Mouse (Mus musculus) heart, embryonic 12.5 days (tissue): Measurements from ENCODE around the gene Ctxn1. TPM values are rescaled to one million over a fixed set of nuclear protein-coding genes. Genes with fewer than 3 reads are reported as not detected.

Experiments used
- ATAC-seq: fragments of 200-750 bp; cut with Nextera tagmentation; 2 replicates; pipeline ENCODE4 v1.8.0; 2017; ENCODE audit warnings: moderate TSS enrichment, moderate library complexity; ENCODE audit not compliant: insufficient number of reproducible peaks, low FRiP score
- H3K27ac ChIP-seq: fragments of 300-500 bp; sonication (generic); 2 replicates; pipeline ENCODE4 v1.5.1; 2016; ENCODE audit warnings: mild to moderate bottlenecking, moderate library complexity; ENCODE audit not compliant: poor library complexity, severe bottlenecking
- H3K27me3 ChIP-seq: fragments of 300-500 bp; sonication (generic); replicated peaks from 2 replicates; pipeline ENCODE4 v1.6.1; 2016; ENCODE audit warnings: mild to moderate bottlenecking, moderate library complexity
- H3K36me3 ChIP-seq: fragments of 300-500 bp; sonication (generic); 2 replicates; pipeline ENCODE4 v1.6.1; 2016; ENCODE audit warnings: mild to moderate bottlenecking, moderate library complexity
- H3K4me1 ChIP-seq: fragments of 300-500 bp; sonication (generic); replicated peaks from 2 replicates; pipeline ENCODE4 v1.6.1; 2016; ENCODE audit warnings: mild to moderate bottlenecking
- H3K4me2 ChIP-seq: fragments of 300-500 bp; sonication (generic); 2 replicates; pipeline ENCODE4 v1.6.1; 2016; ENCODE audit warnings: mild to moderate bottlenecking, moderate library complexity
- H3K4me3 ChIP-seq: fragments of 300-500 bp; sonication (generic); 2 replicates; pipeline ENCODE4 v1.5.1; 2016; ENCODE audit warnings: mild to moderate bottlenecking
- H3K9ac ChIP-seq: fragments of 300-500 bp; sonication (generic); 2 replicates; pipeline ENCODE4 v1.6.1; 2016; ENCODE audit warnings: mild to moderate bottlenecking, moderate library complexity
- H3K9me3 ChIP-seq: fragments of 300-500 bp; sonication (generic); replicated peaks from 2 replicates; pipeline ENCODE4 v1.6.1; 2016; ENCODE audit warnings: mild to moderate bottlenecking, moderate library complexity
- WGBS: fragments of 180-500 bp; shearing (Covaris S2); methylation state at CpG from one replicate; pipeline ENCODE4 v1.1.7; 2016; 5-methylcytosine and 5-hydroxymethylcytosine counted together
- polyA plus RNA-seq: library from polyadenylated mRNA; unstranded; fragments of >200 nt; fragmentation: Nextera tagmentation; extraction: Ambion mirVana; gene quantifications from 2 replicates; pipeline ENCODE4 v1.2.1, GENCODE M21; 2016

The Ctxn1 gene
- polyA plus RNA-seq, 1 experiment from 2014 or later: 36.2 TPM

DNA sequence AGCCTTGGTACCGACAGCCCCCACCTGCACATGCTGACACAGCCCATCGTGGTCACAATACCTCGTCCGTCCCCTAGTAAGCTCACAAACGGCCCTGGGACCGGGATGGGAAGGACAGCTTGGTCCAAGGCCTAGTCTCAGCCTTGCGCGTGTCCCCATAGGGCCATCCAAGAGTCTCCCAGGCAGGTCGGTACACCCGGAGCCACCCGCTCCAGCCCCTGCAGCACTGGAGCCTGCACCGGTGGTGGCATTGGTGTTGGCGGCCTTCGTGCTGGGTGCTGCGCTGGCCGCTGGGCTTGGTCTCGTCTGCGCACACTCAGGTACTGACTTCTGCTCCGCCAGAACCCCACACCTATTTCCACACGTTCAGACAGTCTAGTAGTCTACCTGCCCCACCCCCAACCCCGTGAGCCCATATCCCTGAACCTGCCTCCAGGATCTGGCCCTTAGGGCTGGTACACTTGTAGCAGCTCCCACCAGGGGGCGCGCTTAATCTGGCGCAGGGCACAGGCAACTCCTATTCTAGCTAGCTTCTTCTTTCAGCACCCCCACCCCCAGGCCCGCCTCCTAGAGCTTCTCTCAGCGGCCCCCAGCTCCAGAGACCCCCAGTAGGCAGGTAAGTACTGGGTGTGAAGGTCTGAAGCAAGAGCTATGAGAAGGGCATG, 8.6 kb downstream of the Ctxn1 start:
- Histone ChIP-seq H3K9ac (0 out of 2 replicates have a peak overlapping the region, but pooled peaks have one; percentile 47), H3K9me3 (no peaks in the 10 kb centered on the region), H3K4me1 (peaks cover 39% of the 10 kb centered on the region), H3K27ac (no peak overlapping the region), H3K36me3 (peaks cover 42% of the 10 kb centered on the region), H3K4me2 (0 out of 2 replicates have a peak overlapping the region, but pooled peaks have one; percentile 4), H3K4me3 (no peak overlapping the region), H3K27me3 (no peaks in the 10 kb centered on the region)
- 31% methylated on average over 26 of the region's 26 CpGs for WGBS
- ATAC-seq: peak; percentile 23; the same call in 1 of the 2 replicates

DNA sequence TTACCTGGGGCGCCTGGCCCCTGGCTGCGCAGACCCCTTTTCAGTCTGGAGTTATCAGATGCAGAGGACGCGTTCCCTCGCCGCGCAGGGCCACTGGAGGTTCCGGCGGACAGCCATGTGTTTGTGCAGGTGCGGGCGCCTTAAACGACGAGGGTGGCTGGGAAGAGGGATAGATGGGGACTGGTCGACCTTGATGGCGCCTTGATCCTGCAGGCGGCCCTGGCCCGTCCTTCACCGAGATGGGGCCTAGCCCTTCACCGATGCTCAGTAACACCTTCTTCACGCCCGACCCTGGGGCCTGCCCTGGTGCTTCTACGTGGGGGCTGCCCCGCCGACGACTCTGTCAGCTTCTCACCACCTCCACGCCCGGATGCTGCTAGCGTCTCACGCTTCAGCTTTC, 9.9 kb downstream of the Ctxn1 start:
- H3K27me3 ChIP-seq: no peaks in the 10 kb centered on the region
- 5% methylated on average over 29 of the region's 29 CpGs for WGBS
- H3K4me1 ChIP-seq: peaks cover 38% of the 10 kb centered on the region
- H3K9ac ChIP-seq: peak overlapping the region; percentile 55; the same call in 1 of the 2 replicates
- H3K36me3 ChIP-seq: peaks cover 42% of the 10 kb centered on the region
- H3K9me3 ChIP-seq: no peaks in the 10 kb centered on the region
- H3K4me2 ChIP-seq: peak overlapping the region; percentile 52
- no peak for ATAC-seq
- peak overlapping the region; percentile 15; the same call in 1 of the 2 replicates for H3K4me3 ChIP-seq
- peak overlapping the region; percentile 27; the same call in 1 of the 2 replicates for H3K27ac ChIP-seq

DNA sequence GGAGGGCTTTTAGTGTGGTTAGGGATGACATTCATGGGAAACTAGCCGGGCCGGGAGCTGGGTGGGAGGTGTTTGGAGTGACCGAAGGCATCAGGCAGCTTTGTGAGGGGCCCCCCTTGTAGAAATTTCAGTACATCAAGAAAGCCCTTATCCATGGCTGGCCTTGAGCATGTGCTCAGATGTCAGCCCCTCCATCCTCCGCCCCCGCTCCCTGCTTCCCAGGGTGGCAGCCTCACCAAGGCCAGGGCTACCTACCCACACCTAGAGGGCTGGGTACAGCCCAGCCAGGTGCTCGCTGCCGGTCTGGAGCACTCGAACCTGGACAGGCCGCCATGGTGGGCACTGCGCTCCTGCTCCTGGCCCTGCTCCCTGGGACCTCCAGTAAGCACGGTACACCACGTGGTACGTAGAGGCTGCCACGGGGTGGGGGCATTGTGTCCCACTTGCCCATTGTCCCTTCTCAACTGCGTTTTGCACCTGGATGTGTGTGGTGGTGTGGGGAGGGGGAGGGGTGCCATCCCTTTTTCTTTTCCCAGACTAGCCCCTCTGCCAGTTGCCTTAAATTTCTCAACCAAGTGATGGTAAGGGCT, 11.0 kb downstream of the Ctxn1 start, which contains the start of gene Tgfbr3l:
Gene Tgfbr3l (plus strand): TSS at position 264 of the 590 bp plus-strand sequence.
- H3K27me3 ChIP-seq: no peaks in the 10 kb centered on the region
- H3K4me2 ChIP-seq: peak within 1 kb of the TSS; percentile 52
- H3K4me1 ChIP-seq: peaks cover 32% of the 10 kb centered on the region
- no peaks in the 10 kb centered on the region for H3K9me3 ChIP-seq
- no peak for ATAC-seq
- peak within 1 kb of the TSS; percentile 55; the same call in 1 of the 2 replicates for H3K9ac ChIP-seq
- H3K4me3 ChIP-seq: no peak within 1 kb of the TSS
- H3K27ac ChIP-seq: peak within 1 kb of the TSS; percentile 27; the same call in 1 of the 2 replicates
- 75% methylated on average over 15 of the region's 15 CpGs for WGBS
- peaks cover 54% of the 10 kb centered on the region for H3K36me3 ChIP-seq

DNA sequence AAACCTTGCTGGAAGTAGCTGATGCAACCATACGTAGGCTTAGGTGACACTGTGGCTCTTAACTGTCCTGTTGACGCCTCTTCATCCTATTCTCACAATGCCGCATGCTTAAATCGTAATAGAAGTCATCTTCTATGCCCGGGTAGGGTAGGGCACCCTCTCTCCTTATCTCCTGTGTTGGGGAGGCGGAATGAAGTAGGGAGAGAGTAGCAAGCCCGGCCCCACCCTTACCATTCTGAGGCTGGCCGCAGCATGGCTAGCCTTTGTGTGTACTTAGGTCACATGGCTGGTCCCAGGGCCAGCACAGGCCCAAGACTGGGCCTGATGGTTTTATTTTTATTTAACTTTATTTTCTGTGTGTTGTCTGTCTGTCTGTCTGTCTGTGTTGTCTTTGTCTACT, 11.8 kb downstream of the Ctxn1 start:
- no peak overlapping the region for H3K9ac ChIP-seq
- peaks cover 28% of the 10 kb centered on the region for H3K4me1 ChIP-seq
- no peak overlapping the region for H3K27ac ChIP-seq
- H3K36me3 ChIP-seq: peaks cover 61% of the 10 kb centered on the region
- 86% methylated on average over 8 of the region's 8 CpGs for WGBS
- no peak overlapping the region for H3K4me3 ChIP-seq
- H3K9me3 ChIP-seq: no peaks in the 10 kb centered on the region
- no peak for ATAC-seq
- H3K27me3 ChIP-seq: no peaks in the 10 kb centered on the region
- H3K4me2 ChIP-seq: no peak overlapping the region

DNA sequence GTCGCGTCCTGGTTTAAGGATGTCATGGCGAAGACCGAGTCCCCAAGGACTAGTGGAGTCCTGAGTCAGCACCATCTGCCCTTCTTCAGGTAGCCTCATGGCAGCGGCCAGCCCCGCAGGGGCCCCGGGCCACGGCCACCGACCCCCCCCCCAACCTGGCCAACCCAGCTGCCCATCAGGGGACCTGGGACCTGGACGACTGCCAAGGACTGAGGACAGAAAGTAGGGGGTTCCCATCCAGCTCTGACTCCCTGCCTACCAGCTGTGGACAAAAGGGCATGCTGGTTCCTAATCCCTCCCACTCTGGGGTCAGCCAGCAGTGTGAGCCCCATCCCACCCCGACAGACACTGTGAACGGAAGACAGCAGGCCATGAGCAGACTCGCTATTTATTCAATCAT, 13.3 kb downstream of the Ctxn1 start:
- H3K36me3 ChIP-seq: peaks cover 71% of the 10 kb centered on the region
- no peak overlapping the region for H3K4me3 ChIP-seq
- no peaks in the 10 kb centered on the region for H3K9me3 ChIP-seq
- H3K4me1 ChIP-seq: peaks cover 32% of the 10 kb centered on the region
- H3K9ac ChIP-seq: no peak overlapping the region
- H3K4me2 ChIP-seq: no peak overlapping the region
- H3K27me3 ChIP-seq: no peaks in the 10 kb centered on the region
- no peak overlapping the region for H3K27ac ChIP-seq
- WGBS: 82% methylated on average over 13 of the region's 13 CpGs
- ATAC-seq: no peak

DNA sequence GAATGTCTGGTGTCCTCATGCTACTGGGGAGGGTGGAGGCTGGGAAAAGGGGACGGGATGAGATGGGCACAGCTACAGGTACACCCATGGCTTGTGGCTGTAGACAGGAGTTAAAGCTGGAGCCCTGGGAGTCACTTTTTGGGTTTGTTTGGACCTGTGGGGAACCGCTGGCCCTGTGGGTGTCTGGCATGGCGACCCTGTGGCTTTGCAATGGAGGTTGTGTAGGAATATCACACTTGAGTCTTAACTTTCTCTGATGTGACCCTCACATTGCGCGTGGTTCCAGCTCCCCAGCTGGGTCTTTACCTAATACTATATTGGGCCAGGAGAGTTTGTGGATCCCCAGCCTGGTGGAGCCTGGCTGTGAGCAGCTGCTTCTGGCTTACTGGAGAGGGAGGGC, 14.0 kb downstream of the Ctxn1 start:
- 91% methylated on average over 5 of the region's 5 CpGs for WGBS
- Histone ChIP-seq H3K4me3 (no peak overlapping the region), H3K36me3 (peaks cover 76% of the 10 kb centered on the region), H3K4me2 (no peak overlapping the region), H3K27ac (no peak overlapping the region), H3K9me3 (no peaks in the 10 kb centered on the region), H3K9ac (no peak overlapping the region), H3K4me1 (peaks cover 32% of the 10 kb centered on the region), H3K27me3 (no peaks in the 10 kb centered on the region)
- ATAC-seq: no peak

DNA sequence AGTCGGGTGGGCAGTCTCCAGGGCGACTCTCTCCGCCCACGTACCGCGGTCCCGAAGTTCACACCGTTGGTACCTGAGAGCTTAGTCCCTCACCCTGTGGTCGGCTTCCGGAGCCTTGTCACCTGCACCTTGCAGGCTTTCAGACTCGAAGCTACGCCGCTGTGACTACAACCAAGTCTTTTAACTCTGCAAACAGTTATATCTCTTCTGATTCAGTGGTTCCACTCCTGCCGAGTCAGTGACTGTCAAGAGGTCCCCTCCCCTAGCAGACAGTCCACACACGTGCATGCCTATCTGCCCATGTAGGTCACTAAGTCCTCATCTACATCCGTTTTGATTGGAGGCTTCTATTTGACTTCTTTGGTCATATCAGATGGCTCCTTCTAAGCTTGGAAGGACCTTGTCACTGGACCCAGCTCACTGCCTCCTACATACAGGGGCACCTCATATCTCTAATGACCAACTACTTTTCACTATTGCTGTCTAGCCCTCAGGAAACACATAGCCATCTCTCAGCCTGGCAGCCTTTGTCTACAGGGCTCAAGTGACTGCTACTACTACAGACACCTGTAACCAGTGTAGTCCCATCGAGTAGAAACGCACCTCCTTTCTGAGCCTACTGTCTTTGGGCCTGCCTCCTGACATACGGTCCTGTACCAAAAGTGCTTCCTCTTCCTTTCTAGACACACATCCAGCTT, 19.7 kb downstream of the Ctxn1 start:
- no peak; the same call in 1 of the 2 replicates for ATAC-seq

DNA sequence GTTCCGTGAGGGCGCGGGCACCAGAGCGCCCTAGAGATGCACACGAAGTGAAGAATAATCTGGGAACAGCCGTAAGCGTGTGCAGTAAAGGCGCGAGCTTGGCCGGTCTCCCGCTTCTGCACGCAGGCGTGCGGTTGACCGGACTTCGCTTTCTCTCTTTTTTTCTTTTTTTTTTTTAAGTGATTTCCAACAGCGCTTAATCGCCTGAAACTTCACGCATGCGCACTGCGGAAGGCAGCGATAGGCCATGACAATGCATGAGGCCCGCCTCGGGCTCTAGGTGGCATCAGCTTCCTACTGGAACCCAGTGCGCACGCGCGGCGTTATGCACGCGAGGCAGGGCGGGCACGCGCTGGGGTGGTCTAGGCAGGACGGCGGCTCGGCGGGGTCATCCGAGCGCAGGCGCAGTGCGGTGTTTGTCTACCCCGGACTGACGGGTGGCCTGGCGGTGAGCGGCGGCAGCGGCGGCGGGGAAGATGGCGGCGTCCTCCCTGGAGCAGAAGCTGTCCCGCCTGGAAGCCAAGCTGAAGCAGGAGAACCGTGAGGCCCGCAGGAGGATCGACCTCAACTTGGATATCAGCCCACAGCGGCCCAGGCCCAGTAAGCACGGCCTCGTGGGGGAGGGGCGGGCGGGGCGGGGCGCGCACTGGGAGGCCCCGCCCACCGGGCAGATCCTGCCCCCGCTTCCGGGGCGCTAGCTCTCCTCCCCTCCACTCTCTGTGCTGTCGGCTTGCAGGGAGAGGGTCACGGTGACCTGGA, 20.5 kb downstream of the Ctxn1 start, which contains the start of the genes Map2k7 and Gm49320:
Gene Map2k7 (plus strand): TSS at position 307 of the 759 bp plus-strand sequence.
Gene Gm49320 (plus strand): TSS at position 432 of the 759 bp plus-strand sequence.
- Histone ChIP-seq H3K27ac (peak within 1 kb of the TSS; percentile 89), H3K4me2 (peak within 1 kb of the TSS; percentile 76), H3K4me1 (peaks cover 23% of the 10 kb centered on the region), H3K36me3 (peaks cover 28% of the 10 kb centered on the region), H3K27me3 (peaks cover 15% of the 10 kb centered on the region), H3K4me3 (peak within 1 kb of the TSS; percentile 65), H3K9me3 (no peaks in the 10 kb centered on the region), H3K9ac (peak within 1 kb of the TSS; percentile 81)
- ATAC-seq: peak; percentile 95
- 0% methylated on average over 69 of the region's 71 CpGs for WGBS

More for the DNA sequence above, 19.7 kb downstream of the Ctxn1 start:
- peak overlapping the region; percentile 81 for H3K9ac ChIP-seq
- peaks cover 35% of the 10 kb centered on the region for H3K36me3 ChIP-seq
- H3K9me3 ChIP-seq: no peaks in the 10 kb centered on the region
- peak overlapping the region; percentile 89 for H3K27ac ChIP-seq
- peaks cover 15% of the 10 kb centered on the region for H3K27me3 ChIP-seq
- 12% methylated on average over 19 of the region's 19 CpGs for WGBS
- peak overlapping the region; percentile 76 for H3K4me2 ChIP-seq
- H3K4me1 ChIP-seq: peaks cover 23% of the 10 kb centered on the region
- H3K4me3 ChIP-seq: peak overlapping the region; percentile 65

DNA sequence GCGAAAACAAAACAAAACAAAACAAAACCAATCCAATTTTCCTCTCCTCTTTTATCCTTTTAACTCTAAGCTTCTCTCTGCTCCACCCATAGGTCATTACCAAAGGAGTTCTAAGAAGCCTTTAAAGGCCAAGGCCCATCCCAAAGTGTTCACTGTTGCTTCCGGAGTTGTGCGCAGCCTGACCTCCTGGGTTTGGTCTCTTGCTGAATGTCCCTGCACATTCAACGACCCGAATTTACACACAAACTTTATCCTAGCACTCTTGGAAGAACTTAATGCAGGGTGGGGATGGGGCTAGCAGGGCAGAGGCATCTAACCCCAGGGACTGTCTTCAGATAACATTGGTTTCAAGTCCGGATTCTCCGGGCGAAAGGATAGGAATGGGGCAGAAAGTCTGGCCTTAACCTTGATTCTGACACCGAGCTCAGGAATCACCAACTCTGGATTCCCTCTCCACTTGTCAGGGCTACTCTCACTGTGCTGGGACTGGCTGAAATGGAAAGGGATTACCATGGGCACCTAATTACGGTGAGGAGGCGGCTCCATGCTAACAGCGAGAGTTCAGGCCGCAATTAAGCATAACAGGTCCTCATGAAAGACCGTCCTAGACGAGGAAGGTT, 21.1 kb downstream of the Ctxn1 start:
- Histone ChIP-seq H3K9ac (peak overlapping the region; percentile 79), H3K4me2 (peak overlapping the region; percentile 76), H3K27ac (peak overlapping the region; percentile 89), H3K9me3 (no peaks in the 10 kb centered on the region), H3K4me1 (peaks cover 23% of the 10 kb centered on the region), H3K36me3 (peaks cover 21% of the 10 kb centered on the region), H3K27me3 (peaks cover 15% of the 10 kb centered on the region), H3K4me3 (peak overlapping the region; percentile 65)
- 15% methylated on average over 15 of the region's 15 CpGs for WGBS
- ATAC-seq: no peak; the same call in 1 of the 2 replicates

DNA sequence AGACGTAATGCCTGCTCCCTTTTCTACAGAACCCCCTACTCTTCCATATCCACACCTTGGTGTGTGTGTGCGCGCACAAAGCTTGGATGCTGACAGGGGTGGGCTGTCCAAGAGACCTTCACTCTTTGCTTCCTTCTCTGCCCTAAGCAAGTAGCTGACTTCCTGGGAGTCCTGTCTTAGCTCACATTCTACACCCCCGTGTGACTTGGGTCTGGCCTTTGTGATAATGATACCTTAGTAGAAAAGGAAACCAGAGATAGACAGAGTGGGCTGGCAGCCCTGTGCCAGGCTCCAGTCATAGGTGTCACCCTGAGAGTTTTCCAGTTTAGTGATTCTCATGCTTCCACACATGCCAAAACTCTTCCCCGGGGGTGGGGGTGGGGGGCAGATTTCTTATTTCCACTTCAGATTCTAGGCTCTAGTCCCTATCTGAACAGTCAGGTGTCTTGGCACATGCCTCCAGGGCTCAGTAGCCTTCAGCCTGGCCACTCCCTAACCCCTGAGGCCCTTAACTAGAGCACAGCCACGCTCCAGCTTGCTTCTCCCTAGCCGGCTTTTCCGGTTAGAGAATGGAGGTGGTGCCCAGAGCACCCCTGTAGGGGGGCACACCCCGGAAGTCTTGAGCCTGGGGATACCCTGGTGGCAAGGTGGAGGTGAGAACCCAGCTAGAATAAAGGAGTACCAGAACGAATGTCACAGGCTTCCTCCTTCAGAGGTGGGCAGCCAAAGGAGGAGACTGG, 28.3 kb downstream of the Ctxn1 start:
- WGBS: 44% methylated on average over 10 of the region's 10 CpGs
- H3K4me2 ChIP-seq: no peak overlapping the region
- H3K27ac ChIP-seq: no peak overlapping the region
- no peaks in the 10 kb centered on the region for H3K36me3 ChIP-seq
- no peak overlapping the region for H3K9ac ChIP-seq
- H3K9me3 ChIP-seq: no peaks in the 10 kb centered on the region
- ATAC-seq: no peak
- H3K4me1 ChIP-seq: peaks cover 7% of the 10 kb centered on the region
- H3K27me3 ChIP-seq: peaks cover 55% of the 10 kb centered on the region
- H3K4me3 ChIP-seq: no peak overlapping the region
